Mouse (Mus musculus): ENCODE data around the gene Cyp2c23. TPM values are rescaled to one million over a fixed set of nuclear protein-coding genes. Genes with fewer than 3 reads are reported as not detected.

The Cyp2c23 gene
- polyA plus RNA-seq, 1 experiment: 48.7 TPM

DNA sequence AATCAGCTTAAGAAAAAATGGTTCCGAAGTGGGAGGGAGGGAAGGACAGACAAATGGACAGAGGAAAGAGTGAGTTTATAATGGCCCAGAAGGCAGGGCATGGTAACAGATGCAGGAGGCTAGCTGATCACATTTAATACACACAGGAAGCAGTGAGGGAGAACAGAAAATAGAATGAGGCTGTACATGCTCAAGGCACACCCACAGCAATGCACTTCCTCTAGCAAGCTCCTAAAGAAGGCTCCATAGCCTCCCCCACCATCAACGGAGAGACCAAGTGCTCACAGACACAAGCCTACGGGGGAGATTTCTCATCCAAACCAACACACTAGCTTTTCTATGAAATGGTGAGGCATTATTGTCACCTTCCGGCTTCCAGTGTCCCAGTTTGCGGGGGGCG lies 54.8 kb downstream of the Cyp2c23 start:
- DNase-seq: no peak
- H3K36me3 ChIP-seq (ENCODE audit: control insufficient read depth, insufficient read depth, low read length): no peaks in the 10 kb centered on the region

DNA sequence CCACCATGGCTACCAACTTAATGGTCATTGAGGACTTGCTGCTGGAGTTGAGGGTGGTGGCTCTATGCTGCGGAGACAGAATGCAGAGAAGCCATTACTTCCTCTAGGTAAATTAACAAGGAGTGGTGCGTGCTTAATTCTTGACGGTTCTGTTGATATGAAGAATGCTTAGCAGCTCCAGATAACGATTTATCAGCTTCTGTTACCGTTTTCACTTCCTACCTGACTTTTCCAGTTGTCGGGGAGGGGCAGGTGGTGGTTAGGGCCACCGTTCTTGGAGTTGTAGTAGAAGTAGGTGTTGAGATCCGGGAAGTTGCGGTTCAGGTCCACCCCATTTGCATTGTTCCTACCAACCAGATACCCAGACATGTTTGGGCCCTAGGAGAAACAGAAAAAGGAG lies 55.3 kb downstream of the Cyp2c23 start:
- no peak for DNase-seq
- Histone ChIP-seq H3K4me1 (ENCODE audit: control insufficient read depth, insufficient read depth, low read length) (no peaks in the 10 kb centered on the region), H3K27ac (ENCODE audit: insufficient read depth, low read depth, low read length) (no peak overlapping the region), H3K4me3 (ENCODE audit: insufficient read depth, low read depth, low read length) (no peak overlapping the region), H3K27me3 (replicated peaks; ENCODE audit: control insufficient read depth, insufficient read depth, low read length) (no peaks in the 10 kb centered on the region), H3K36me3 (ENCODE audit: control insufficient read depth, insufficient read depth, low read length) (no peaks in the 10 kb centered on the region)
- TF ChIP-seq CTCF (conservative IDR thresholded peaks at IDR 0.05; ENCODE audit: insufficient read depth, insufficient read length, low read depth, low read length): no peak
- TF ChIP-seq POLR2A (IDR thresholded peaks at IDR 0.05; ENCODE audit: low read depth, low read length): no peak
- 87% methylated on average over 9 of the region's 9 CpGs for WGBS

More for the DNA sequence above, 54.8 kb downstream of the Cyp2c23 start:
- Histone ChIP-seq H3K27ac (ENCODE audit: insufficient read depth, low read depth, low read length) (no peak overlapping the region), H3K27me3 (replicated peaks; ENCODE audit: control insufficient read depth, insufficient read depth, low read length) (no peaks in the 10 kb centered on the region), H3K4me1 (ENCODE audit: control insufficient read depth, insufficient read depth, low read length) (no peaks in the 10 kb centered on the region), H3K4me3 (ENCODE audit: insufficient read depth, low read depth, low read length) (no peak overlapping the region)
- TF ChIP-seq CTCF (conservative IDR thresholded peaks at IDR 0.05; ENCODE audit: insufficient read depth, insufficient read length, low read depth, low read length): no peak
- no peak for TF ChIP-seq POLR2A (IDR thresholded peaks at IDR 0.05; ENCODE audit: low read depth, low read length)
- 89% methylated on average over 6 of the region's 6 CpGs for WGBS

DNA sequence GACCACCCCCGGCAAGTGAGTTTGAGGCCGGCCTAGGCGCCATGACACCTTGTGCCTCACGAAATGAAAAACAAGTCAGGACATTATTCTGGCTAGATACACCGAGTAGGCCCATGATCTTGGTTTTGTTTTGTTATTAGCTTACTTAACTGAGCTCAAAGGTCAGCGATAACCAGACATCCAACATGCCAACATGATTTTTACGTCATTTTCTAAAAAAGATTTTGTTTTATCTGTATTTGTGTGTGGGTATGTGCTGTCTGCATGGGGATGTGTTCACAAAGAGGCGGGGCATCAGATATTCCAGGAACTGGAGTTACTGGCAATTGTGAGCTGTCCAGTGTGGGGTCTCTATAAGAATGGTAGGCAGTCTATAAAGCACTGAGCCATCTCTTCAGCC lies 56.9 kb downstream of the Cyp2c23 start:
- DNase-seq: no peak
- Histone ChIP-seq H3K27ac (ENCODE audit: insufficient read depth, low read depth, low read length) (no peak overlapping the region), H3K27me3 (replicated peaks; ENCODE audit: control insufficient read depth, insufficient read depth, low read length) (no peaks in the 10 kb centered on the region), H3K4me3 (ENCODE audit: insufficient read depth, low read depth, low read length) (no peak overlapping the region), H3K36me3 (ENCODE audit: control insufficient read depth, insufficient read depth, low read length) (no peaks in the 10 kb centered on the region), H3K4me1 (ENCODE audit: control insufficient read depth, insufficient read depth, low read length) (no peaks in the 10 kb centered on the region)
- TF ChIP-seq CTCF (conservative IDR thresholded peaks at IDR 0.05; ENCODE audit: insufficient read depth, insufficient read length, low read depth, low read length) (no peak), POLR2A (IDR thresholded peaks at IDR 0.05; ENCODE audit: low read depth, low read length) (no peak)
- WGBS: 84% methylated on average over 8 of the region's 8 CpGs

DNA sequence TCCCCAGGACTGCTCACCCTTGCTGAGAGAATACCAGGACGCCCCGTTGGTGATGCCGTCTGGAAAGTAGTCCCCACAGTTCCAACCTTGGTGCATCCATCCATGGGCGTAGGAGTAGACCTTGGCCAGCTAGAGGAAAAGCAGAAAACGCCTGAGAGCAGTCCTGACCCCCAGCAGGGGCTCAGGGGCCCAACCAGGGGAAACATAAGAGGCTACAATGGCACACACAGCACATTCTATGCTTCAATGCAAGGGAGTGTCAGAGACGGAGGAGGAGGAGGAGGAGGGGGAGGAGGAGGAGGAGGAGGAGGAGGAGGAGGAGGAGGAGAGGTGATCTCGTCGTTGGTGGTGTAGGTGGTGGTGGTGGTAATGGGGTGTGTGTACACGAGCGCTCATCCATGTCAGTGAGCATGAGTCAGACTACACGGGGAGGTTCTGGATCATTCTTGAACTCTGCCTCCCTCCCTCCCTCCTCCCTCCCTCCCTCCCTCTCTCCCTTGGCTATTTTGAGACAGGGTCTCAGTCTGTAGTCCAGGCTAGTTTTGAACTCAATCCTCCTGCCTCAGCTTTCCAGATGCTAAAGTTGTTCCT lies 60.5 kb downstream of the Cyp2c23 start:
- Histone ChIP-seq H3K27ac (ENCODE audit: insufficient read depth, low read depth, low read length) (no peak overlapping the region), H3K4me1 (ENCODE audit: control insufficient read depth, insufficient read depth, low read length) (no peaks in the 10 kb centered on the region; the same call in 1 of the 2 replicates), H3K36me3 (ENCODE audit: control insufficient read depth, insufficient read depth, low read length) (no peaks in the 10 kb centered on the region), H3K4me3 (ENCODE audit: insufficient read depth, low read depth, low read length) (no peak overlapping the region), H3K27me3 (replicated peaks; ENCODE audit: control insufficient read depth, insufficient read depth, low read length) (no peaks in the 10 kb centered on the region)
- DNase-seq: no peak
- no peak for TF ChIP-seq POLR2A (IDR thresholded peaks at IDR 0.05; ENCODE audit: low read depth, low read length)
- no peak for TF ChIP-seq CTCF (conservative IDR thresholded peaks at IDR 0.05; ENCODE audit: insufficient read depth, insufficient read length, low read depth, low read length)
- WGBS: 25% methylated on average over 10 of the region's 11 CpGs

DNA sequence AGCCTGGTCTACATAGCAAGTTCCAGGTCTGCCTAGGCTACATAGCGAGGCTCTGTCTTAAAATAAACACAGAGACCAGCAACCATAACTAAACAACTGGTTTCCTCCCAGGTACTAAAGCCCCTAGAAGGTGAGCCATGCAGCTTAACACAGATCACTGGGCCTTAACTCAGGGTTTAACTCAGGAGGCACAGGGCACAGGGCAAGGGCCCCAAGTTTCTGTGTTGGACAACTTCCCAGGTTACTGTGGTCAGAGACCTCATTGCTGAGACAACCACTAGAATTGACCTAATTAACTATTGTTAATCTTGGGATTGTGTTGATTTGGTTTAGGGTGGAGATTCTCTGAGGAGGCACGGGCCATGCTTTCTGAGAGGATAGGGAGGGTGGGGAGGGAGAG lies 62.5 kb downstream of the Cyp2c23 start:
- DNase-seq: peak; percentile 61
- H3K36me3 ChIP-seq (ENCODE audit: control insufficient read depth, insufficient read depth, low read length): no peaks in the 10 kb centered on the region
- no peaks in the 10 kb centered on the region for H3K27me3 ChIP-seq (replicated peaks; ENCODE audit: control insufficient read depth, insufficient read depth, low read length)
- no peak for TF ChIP-seq CTCF (conservative IDR thresholded peaks at IDR 0.05; ENCODE audit: insufficient read depth, insufficient read length, low read depth, low read length)
- TF ChIP-seq POLR2A (IDR thresholded peaks at IDR 0.05; ENCODE audit: low read depth, low read length): no peak
- H3K27ac ChIP-seq (ENCODE audit: insufficient read depth, low read depth, low read length): no peak overlapping the region
- WGBS: 58% methylated on average over 2 of the region's 2 CpGs
- H3K4me3 ChIP-seq (ENCODE audit: insufficient read depth, low read depth, low read length): no peak overlapping the region
- no peaks in the 10 kb centered on the region; the same call in 1 of the 2 replicates for H3K4me1 ChIP-seq (ENCODE audit: control insufficient read depth, insufficient read depth, low read length)

DNA sequence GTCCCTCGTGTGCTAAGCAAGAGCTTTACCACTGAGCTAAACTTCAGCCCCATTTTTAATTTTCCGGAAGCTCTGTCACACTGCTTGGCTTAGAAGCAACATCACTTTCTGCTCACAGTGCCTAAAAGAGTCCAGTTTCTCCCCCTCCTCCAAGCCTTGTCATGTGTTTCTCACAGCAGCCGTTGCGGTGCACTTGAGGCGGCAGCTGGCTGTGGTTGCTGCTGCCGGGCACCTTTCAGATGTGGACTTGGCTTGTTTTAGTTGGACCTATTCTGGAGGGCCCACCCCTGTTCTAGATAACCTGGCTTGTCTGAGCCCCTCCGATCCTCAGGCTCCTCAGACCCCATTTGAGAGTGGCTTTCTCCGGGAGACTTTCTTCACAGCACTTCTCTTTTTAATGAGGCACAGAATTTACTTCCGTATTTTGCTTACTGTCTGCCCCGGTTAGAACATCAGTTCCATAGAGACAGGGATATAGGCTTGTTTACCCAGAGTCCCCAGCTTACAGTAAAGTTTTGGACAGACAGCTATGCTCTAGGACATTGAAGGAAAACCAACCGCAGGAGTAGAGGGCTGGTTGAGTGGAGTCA lies 63.4 kb downstream of the Cyp2c23 start:
- no peak overlapping the region for H3K27ac ChIP-seq (ENCODE audit: insufficient read depth, low read depth, low read length)
- 76% methylated on average over 11 of the region's 11 CpGs for WGBS

DNA sequence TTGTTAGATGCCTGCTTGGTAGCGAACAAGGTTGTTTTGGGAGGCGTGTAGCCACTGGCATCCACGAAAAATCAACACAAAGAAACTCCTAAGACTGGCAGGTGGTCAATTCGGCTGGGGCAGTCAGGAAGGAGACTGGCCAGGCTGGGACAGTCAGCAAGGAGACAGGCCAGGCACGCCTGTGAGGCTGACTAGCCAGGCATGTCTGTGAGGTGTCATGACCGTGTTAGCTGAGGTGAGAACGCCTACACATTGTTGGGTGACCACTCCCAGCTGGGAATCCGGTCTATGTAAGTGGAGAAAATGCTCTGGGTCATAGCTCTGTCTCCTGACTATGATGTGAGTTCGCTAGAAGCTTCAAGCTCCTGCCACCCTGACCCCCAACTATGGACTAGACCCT lies 66.2 kb downstream of the Cyp2c23 start:
- H3K27ac ChIP-seq (ENCODE audit: insufficient read depth, low read depth, low read length): no peak overlapping the region
- H3K4me3 ChIP-seq (ENCODE audit: insufficient read depth, low read depth, low read length): no peak overlapping the region
- TF ChIP-seq CTCF (conservative IDR thresholded peaks at IDR 0.05; ENCODE audit: insufficient read depth, insufficient read length, low read depth, low read length) (no peak), POLR2A (IDR thresholded peaks at IDR 0.05; ENCODE audit: low read depth, low read length) (no peak)
- H3K36me3 ChIP-seq (ENCODE audit: control insufficient read depth, insufficient read depth, low read length): no peaks in the 10 kb centered on the region
- H3K4me1 ChIP-seq (ENCODE audit: control insufficient read depth, insufficient read depth, low read length): no peaks in the 10 kb centered on the region; the same call in 1 of the 2 replicates
- DNase-seq: no peak
- 41% methylated on average over 9 of the region's 9 CpGs for WGBS
- H3K27me3 ChIP-seq (replicated peaks; ENCODE audit: control insufficient read depth, insufficient read depth, low read length): no peaks in the 10 kb centered on the region

More for the DNA sequence above, 63.4 kb downstream of the Cyp2c23 start:
- no peaks in the 10 kb centered on the region for H3K27me3 ChIP-seq (replicated peaks; ENCODE audit: control insufficient read depth, insufficient read depth, low read length)
- no peak for DNase-seq
- no peak for TF ChIP-seq POLR2A (IDR thresholded peaks at IDR 0.05; ENCODE audit: low read depth, low read length)
- no peak for TF ChIP-seq CTCF (conservative IDR thresholded peaks at IDR 0.05; ENCODE audit: insufficient read depth, insufficient read length, low read depth, low read length)
- H3K36me3 ChIP-seq (ENCODE audit: control insufficient read depth, insufficient read depth, low read length): no peaks in the 10 kb centered on the region
- H3K4me3 ChIP-seq (ENCODE audit: insufficient read depth, low read depth, low read length): no peak overlapping the region
- no peaks in the 10 kb centered on the region; the same call in 1 of the 2 replicates for H3K4me1 ChIP-seq (ENCODE audit: control insufficient read depth, insufficient read depth, low read length)
